Mouse (Mus musculus): ENCODE data around the gene Crocc2. TPM values are rescaled to one million over a fixed set of nuclear protein-coding genes. Genes with fewer than 3 reads are reported as not detected.

Gene Crocc2
- polyA plus RNA-seq, 3 experiments from 2014 or later = not detected

DNA sequence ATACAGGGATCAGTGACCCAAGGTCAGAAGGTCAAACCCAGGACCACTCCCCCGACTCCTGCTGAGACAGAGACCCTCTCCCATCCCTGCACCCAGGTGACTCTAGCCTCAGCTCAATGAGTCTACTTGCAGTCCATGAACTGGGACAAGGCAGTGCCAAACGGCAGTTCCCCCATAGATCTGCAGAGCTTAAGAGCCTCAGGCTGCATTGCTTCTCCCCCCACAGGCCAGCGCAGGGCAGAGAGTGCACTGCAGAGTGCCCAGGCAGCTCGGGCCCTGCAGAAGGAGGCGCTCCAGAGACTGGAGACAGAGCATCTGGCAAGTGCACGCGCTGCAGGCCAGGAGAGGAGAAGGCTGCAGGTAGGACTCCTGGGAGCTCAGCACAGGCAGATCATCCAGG, 49.0 kb downstream of the Crocc2 start:
- no peak for ATAC-seq

- no peak for ATAC-seq
Observed at GRCm38 (mm10) chr1:93220776-93221175, 52.3 kb downstream of the Crocc2 start.

GRCm38 (mm10) chr1:93223972-93224371, 55.4 kb downstream of the Crocc2 start:
- ATAC-seq = no peak

GRCm38 (mm10) chr1:93225226-93225625, 56.7 kb downstream of the Crocc2 start:
- no peak for ATAC-seq

- ATAC-seq = no peak
Observed at GRCm38 (mm10) chr1:93225731-93226520, 57.4 kb downstream of the Crocc2 start.

DNA sequence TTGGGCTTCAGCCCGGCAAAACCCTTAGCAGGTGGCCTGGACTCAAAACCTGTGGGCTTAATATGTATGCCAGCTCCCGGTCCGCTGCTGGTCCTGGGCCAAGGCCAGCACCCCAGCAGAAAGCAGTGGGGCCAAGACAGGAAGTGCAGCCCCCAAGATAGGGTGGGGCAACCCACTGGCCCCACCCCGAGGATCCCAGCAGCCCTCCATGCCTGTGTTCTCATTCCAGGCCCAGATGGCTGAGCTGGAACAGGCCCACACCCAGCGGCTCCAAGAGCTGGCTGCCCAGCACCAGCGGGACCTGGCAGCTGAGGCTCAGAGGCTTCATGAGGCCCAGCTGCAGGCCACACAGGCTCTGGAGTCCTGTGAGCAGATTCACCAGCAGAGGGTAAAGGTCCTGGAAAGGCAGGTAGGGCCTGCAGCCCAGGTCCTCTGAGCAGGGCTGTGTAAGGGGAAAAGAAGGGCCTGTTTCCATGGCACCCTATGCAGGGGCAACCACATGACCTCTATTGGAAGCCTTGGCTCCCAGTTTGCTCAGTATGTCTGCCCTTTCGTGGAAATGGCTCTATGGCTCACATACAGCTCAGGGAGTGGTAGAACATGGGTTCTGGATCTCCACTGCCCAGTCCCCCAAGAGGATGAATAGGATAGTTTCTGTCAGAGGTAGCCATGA, 58.9 kb downstream of the Crocc2 start:
- no peak for ATAC-seq

- no peak for ATAC-seq
Observed at GRCm38 (mm10) chr1:93227976-93228365, 59.4 kb downstream of the Crocc2 start.

DNA sequence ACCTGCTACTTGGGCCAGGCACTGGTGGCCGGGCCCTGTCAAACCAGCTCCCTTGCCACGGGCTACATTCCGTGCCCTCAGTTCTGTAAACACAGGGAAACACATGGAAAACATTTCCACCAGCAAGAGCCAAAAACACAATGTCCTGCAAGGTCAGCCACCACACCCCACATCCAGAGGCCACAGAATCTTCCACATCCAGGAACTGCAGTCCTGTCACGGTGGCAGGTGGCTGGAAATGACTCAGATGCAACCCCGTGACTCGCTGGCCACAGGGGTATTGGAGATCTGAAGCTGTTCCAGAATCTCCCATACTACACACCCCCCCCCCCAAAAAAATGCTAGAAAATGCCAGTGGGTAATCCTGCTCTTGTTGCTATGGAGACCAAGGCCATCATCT, 60.7 kb downstream of the Crocc2 start:
- ATAC-seq = no peak

DNA sequence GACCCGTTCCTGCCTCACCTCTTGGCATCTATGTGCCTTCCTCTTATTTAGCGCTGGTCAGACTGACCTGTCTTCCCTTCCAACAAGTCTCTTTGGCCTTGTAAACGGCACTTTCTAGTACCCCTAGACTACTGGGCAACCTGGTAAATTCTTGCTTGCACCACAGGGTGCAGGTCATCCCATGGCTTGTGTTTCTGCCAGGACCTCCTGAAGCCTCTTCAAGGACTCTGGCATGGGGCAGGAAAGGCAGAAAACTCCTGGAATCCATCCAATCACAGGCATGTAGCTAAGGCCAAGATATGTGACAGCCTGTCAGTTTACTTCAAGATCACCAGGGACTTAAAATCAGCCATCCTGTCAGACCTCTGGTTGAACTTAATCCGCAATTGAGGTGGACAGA, 61.1 kb downstream of the Crocc2 start:
- no peak for ATAC-seq

DNA sequence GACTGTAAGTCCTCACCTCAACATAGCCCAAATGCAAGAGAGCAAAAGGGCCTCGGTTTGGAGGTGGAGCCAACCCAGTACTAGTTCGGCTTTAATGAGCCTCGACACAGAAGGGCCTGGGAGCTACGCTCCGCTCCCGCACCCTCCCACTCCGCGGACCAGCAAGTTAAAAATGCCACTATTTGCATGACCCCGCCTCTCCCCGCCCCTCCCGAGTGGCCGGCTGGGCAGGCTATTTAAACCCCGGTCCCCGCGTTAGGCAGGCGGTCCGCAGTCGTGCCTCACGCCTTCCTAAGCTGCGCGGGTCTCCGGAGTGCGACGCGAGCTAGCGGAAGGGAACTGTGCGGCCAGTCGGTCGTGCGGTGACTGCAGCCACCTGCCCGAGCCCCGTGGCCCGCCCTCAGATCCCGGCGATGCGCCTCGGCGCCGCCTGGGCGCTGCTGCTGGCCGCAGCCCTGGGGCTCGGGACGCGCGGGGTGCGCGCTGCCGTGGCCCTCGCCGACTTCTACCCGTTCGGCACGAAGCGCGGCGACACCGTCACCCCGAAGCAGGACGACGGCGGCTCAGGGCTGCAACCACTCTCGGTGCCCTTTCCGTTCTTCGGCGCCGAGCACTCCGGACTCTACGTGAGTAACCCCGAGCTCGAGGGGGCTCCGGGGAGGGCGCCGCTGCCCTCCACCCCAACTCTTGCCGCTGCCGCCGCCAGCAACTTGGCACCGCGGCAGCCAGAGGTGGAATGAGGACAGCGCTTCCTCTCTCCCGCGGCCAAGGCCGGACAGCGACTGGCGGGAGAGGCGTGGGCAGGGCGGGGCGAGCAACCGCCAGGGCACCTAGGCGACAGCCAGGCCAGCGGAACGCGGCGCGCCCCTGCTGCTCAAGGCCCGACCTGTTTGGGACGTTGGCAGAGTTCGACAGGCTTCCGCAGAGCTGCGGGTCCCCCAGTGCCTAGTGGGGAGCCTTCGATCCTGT, 67.3 kb downstream of the Crocc2 start, which contains the start of gene Sned1:
Gene Sned1 (plus strand): TSS at position 266 of the 969 bp plus-strand sequence.
- ATAC-seq = no peak

DNA sequence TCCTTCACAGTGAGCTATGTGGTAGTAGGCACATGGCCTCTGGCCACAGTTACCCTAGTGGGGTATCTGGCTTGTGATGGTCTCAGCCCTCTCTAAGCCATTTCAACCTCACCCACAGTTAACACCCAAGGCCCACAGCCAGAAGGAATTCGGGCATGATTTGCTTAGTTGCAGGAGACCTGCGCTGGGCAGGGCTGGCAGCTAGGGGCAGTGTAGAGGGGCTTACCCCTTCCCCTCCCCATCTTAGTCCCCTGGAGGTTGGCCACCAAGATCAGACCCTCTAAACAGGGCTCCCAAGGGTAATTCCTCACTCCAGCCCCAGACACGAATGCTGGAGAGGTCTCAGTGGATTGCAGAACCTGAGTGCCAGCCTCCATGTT, 68.0 kb downstream of the Crocc2 start:
- no peak for ATAC-seq

DNA sequence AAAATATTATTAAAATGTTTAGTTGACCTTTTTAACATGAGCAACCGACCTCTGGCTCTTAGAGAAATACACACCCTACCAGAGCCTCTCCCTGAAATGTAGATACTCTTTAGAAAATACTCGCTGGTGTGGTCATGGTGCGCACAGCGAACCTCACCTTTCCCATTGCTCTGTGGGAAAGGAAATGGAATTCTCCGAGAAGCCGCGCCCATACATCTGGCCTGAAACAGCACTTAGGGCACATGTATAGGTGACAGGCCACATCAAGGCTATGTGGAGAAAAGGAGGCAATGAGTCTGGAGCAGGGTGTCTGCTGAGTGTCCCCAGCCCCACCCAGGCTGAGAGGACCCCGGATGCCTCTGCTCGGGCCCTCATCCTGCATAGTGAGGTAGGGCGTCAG, 69.2 kb downstream of the Crocc2 start:
- no peak for ATAC-seq

DNA sequence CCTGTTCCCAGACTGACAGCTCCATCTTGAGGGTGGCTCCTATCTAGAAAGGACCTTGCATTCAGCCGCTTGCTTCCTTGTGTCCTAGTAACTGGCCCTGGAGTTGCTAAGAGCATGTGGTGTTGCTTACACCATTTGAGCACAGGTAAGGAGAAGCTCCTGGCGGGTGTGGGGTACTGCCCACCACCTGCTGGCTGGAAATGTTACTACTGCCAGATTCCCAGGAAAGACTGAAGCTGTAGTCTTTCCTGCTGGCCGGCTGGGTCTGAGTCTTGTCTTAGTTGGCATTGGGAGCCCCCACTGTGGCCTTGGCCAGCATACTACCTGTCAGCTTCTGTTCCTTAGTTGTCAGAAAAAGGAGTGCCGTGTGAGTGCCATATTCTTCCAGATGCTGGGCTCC, 69.7 kb downstream of the Crocc2 start:
- ATAC-seq = no peak

DNA sequence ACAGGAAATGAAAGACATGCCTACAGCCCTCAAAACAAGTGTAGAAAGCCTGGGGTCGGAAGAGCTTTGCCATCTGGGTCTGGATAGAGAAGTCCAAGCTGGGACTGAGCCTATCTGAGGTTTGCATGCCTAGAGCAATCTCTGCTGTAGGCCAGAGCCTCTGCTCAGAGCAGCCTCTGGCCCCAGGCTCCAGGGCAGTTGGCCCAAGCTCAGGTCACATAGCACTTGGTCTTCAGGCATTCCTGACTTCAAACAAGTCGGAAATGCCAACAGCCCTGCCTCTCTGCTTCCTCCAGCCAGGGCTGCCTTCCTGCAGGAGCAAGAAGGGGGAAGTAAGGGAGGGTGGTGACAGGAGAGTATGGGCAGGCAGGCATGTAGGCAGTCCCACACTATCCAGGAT, 77.4 kb downstream of the Crocc2 start:
- no peak for ATAC-seq

GRCm38 (mm10) chr1:93252586-93252985, 84.1 kb downstream of the Crocc2 start:
- no peak for ATAC-seq

GRCm38 (mm10) chr1:93255761-93256160, 87.2 kb downstream of the Crocc2 start:
- ATAC-seq = no peak

DNA sequence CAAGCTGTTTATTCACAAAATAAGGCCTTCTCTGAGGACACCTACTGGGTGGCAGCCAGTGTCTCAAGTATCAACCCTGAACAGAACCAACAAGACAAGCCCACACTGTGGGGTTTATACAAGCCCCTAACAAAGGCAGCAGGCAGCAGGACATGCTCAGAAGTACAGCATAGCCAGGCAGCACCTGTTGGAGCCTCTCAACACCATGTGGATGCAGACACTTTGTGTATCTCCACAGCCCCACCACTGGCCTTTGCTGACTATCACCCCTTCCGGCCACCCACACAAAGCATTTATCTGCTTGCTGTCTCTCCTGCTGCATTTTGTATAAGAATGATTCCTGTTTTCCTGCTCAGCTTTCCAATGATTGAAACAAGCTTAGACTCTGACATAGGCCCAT, 89.0 kb downstream of the Crocc2 start:
- ATAC-seq = no peak

DNA sequence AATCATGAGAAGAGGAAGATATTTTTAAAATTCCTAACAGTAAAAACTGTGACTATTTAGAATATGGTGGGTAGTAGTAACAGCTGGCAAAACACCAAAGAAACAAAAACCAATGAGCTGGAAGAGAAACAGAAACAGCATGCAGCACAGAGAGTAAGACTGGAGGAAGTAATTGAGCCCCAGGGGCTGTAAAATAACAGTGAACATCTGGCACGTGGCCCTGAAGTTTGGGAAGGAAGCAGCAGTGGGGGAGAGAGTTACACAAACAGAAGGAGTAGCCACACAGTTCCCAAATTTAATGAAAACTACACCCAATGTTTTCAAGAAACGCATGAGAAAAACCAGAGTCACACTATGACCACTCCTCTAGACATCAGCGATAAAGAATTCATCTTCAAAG, 98.7 kb downstream of the Crocc2 start:
- ATAC-seq = no peak

- no peak for ATAC-seq
Observed at GRCm38 (mm10) chr1:93268246-93268645, 99.7 kb downstream of the Crocc2 start.

GRCm38 (mm10) chr1:93270516-93271240, 102.2 kb downstream of the Crocc2 start:
- no peak for ATAC-seq

- no peak for ATAC-seq
Observed at GRCm38 (mm10) chr1:93271751-93272150, 103.2 kb downstream of the Crocc2 start.

GRCm38 (mm10) chr1:93272409-93272821, 103.9 kb downstream of the Crocc2 start:
- ATAC-seq = no peak

Data from inflammation-experienced regulatory T-cells, adult 6 months (primary cell).